Mouse (Mus musculus) spleen, adult 18-20 months (tissue): ENCODE data around the gene Lipt1.

ENCODE experiments used
- DNase-seq, 2 experiments: peaks; one replicate each; pipeline ENCODE4 v3.0.0; 2022; ENCODE audit warnings: mixed read lengths in 2 of 2

The Lipt1 gene

DNA sequence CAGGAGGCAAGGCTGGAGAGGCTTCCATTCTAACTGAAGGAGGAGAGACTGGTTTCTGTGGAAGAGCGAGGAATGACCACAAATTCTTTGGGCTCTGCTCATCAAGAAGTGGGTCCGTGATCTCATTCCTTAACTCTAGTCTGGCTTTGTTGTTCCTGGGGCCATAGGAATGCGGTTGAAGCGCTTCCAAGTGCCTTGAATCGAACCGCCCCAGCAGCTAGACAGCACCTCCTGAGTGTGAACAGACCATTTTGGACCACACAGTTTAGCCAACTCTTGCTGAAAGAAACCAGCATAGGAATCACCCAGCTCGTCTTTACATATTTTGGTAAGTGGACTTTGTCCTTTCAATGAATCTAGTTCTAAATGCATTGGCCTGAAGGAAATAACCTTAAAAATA, at the start of gene Lipt1:
TSS of gene Lipt1 (plus strand) at position 35 of the 400 bp plus-strand sequence.
- no peak for DNase-seq

DNA sequence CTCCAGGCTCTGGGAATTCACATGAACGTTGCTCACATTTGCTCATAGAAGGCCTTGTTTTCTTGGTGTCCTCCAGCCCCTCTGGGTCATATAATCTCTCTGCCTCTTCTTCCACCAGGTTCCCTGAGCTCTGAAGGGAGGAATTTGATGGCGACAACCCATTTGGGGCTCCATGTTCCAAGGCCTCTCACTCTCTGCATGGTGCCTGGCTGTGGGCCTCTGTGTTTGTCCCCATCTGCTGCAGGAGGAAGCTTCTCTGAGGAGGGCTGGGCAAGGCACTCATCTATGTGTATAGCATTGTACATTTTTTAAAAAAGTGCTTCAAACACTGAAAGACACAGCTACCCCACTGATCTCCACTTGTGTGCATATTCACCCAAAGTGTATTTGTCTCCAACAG, 39.9 kb upstream of the Lipt1 start:
- DNase-seq, result no peak

DNA sequence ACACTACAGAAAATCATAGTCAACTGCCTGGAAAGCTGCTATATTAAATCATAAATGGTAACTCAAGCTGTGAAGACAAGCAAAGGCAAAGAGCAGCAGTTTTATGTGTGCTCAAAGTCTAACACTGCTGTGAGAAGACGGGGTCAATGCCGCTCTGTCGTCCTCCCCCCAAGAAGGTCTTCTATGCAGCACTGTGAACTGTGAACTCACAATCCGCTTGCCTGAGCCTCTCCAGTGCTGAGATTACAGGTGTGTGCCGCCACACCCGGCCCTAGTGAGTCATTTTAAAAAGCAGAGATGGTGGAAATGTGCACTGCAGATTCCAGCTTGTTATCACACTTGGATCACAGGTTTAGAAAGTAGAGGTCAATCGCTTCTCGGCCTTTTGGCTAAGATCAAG, 24.7 kb upstream of the Lipt1 start:
- no peak for DNase-seq

DNA sequence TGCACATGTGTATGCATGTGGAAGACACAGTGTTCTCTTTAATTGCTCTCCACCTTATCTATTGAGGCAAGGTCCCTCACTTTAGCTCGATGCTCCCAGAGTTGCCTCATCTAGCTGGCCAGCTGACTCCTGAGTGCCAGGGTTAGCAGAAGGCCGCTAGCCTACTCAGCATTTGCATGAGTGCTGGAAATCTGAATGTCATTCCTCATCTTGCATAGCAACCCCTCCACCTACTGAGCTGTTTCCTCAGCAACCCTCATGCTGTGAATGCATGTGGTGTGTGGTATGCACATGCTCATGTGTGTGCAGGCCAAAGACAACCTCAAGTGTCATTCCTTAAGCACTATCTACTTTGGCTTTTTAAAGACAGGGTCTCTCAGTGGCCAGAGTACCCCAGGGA, 20.8 kb upstream of the Lipt1 start:
- DNase-seq, result no peak

DNA sequence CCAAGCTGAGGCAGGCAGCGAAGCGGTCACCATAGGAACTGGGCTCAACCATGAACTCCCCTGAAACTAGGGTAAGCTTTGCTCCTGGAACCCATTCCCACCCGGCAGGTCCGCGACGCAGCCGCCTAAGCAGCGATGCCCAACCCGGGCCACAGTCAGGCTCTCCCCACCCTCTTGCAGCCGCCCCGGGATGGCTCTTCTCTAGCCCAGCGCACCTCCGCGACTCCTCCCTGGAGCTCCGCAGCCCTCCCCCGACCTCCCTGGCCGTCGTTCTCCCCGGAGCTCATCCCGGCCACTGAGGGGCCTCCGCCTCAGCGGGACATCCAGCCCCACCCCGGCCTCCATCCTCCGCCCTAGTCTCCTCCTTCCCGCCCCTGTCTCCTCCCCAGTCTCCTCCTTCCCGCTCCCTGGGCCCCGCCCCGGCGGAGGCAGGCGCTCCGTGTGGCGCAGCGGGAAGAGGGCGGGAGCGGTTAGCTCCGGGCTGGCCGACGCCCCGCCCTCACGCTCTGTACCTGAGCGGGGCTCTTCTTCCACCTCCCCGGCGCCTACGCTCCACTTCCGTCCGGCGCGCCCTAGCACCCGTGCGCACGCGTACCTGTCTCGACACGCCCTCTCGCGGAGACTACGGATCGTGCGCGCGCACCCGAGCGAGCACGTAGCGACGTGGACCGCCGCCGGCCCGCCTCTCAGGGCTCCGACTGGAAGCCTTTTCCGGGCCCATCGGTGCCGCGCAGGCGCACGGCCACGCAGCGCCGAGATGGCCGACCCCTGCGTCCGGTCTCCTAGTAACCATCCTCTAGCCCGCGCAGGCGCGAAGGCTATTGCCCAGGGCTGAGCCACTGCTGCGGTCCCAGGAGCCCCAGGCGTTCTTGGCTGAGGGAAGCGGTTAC, 6.8 kb upstream of the Lipt1 start:
- DNase-seq, result peak; percentile 99 to 100

DNA sequence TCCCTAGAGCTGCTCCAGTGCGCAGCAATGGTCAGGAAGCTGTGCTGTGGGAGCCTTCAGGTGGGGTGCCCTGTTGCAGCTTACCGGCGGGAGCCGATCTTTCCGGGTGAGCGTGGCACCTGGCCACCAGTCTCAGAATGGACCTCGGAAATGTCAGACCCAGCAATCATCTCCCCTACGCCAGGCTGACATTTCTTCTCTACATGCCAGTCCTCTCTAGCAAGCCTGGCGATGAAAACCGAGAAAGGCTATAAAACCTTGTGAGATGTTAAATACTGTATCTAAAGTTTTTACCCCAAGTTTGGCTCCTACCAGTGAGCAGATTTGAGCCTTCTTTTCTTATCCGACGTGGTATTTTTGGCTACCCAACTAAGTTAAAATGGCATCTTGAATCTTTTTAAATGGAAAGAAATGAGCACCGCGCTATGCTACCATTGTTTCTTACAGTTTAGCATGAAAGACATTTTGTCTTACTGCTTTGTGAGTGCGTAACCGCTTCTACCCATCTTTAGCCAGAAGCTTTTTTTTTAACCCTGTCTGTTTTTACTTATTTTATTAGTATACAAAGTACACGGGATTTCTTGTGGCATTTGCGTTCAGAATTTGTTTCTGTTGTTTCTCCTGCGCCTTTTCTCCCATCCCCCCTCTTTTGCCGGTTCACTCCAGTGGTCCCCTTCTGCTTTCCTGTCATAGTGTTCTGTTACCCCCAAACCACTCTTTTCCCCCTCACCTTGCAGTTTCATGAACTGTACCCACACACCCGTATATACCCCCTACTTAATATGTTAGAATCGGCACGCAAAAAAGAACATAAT, 5.9 kb upstream of the Lipt1 start:
- DNase-seq, result no peak

DNA sequence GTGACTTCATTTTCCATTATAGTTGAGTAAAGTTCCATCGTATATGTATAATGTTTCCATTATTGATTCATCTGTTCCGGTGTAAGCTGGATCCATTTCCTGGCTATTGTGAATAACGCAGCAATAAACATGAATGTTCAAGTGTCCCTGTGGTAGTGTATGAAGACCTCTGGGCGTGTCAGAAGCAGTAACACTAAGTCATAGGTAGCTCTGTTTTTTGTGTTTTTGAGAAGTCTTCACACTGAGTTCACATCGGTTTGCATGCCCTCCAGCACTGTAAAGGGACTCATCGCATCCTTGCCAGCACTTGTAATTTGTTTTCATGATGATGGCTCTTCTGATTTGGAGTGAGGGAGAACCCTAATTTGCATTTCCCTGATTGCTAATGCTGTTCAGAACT, 5.3 kb upstream of the Lipt1 start, which contains the start of gene Tsga10:
TSS of gene Tsga10 (minus strand) at position 144 of the 400 bp plus-strand sequence.
- no peak for DNase-seq

DNA sequence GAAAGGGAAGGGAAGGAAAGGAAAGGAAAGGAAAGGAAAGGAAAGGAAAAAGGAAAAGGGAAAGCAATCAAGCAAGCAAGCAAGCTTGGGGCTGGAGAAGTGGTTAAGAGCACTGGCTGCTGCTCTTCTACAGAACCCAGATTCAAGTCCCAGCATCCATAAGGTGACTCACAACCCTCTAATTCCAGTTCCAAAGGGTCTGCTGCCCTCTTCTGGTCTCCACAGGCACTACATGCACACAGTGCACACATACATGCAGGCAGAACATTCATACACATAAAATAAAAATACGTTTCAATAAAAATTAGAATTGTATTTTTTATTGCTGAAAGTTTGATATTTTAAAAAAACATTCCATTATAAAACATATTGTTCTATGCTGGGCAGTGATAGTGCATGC, 4.5 kb upstream of the Lipt1 start:
- DNase-seq, result peak in 1 of 2 experiments; percentile 29

DNA sequence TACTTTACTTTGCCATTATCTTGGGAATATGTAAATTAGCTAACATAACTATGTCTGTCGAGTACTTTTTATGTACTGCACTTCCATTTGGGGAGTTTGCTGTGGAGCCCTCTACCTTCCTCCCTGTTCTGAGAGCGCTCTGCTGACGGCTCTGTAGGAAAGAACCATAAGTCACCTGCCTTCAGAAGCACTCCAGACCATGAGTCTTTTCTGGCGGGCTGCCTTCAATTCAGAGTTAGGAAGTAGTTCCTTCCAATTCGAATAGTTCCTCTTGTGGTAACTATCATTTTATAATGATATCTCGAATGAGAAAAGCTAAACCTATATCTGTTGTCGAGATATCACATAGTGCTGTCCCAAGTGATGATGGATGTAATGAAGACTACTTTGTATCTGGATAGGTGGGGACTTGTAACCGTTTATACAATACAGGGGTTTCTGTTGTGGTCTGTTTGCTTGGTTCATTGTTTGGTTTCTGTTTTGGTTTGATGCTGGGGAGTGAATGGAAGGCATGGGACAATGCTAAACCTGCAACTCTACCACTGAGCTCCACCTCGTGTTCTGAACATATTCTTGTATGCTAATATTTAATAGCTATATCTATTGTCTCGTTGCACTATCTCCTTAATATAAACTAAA, 3.7 kb upstream of the Lipt1 start:
- DNase-seq, result no peak

DNA sequence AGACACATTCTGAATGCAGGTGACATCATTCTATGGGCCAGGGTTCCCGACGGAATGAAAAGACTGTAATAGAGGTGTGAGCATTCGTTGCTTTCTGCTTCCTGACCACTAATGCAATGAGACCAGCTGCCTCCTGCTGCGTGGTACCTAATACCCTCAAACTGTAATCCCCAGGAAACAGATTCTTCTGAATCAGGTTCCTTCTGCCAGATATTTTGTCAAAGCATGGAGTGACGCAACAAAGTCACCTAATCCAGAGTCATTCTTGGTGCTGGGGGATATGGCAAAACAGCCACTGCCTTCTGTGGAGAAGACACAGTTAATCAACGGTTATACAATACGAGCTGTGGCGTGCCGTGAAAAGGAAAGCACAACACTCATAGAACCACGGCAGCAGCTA, 2.9 kb upstream of the Lipt1 start:
- DNase-seq, result no peak

DNA sequence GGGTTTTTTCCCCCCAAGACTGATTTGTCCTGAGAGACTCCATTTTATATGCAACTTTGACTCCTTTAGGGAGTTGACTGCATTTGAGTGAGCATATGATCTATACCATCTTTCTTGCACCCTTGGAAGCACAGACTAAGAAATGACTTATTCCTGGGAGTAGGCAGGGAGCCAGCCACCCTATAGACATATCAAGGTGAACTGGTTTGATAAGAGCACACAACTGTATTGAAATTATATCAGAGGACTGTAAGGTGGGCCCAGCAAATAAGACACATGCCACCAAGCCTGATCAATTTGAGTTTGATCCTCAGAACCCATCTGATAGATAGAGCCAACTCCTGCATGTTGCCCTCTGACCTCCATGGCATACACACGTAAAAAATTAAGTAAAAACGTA, 2.2 kb upstream of the Lipt1 start:
- DNase-seq, result no peak

DNA sequence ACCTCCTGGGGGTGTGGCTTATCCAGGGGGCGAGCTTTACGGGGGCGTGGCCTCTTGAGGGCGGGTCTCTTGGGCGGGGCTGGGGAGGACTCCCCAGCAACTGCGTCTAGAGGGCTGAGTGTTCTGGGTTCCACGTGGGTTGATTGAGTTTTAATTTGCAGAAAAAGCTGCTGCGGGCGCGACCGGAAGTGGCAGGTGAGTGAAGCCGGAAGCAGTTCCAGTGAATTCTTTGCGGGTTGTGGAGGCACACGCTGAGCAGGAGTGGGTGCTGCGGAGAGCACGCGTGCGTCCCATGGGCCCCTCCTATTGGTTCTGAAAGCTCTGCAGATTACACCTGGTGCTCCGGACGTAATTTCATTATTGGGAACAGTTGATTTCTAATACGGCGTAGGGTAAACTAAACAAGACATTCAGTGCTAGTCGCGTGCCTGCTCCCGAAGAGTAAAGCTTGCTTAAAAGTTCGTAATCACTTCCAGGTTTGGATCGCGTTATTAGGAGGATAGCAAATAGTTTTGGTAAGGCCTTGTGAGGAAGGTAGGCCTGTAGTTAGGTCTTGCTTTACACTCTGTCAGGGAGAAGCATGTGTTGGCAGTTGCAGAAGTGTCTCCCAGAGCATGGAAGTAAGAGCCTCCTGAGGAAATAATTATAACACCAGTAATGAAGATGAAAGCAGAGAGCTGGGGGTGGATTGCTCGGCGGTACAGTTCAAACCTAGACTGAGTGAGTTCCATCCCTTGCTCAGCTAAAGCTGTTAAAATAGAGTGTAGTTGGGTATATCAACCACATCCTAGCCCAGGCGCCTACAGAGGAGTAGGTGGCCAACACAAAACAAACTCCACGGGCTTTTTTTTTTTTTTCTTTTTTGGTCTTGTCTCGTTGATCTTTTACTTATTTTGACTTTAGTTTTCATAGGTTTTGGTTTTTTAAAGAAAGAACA, 861 bp downstream of the Lipt1 start:
- DNase-seq, result peak; percentile 72 to 81

DNA sequence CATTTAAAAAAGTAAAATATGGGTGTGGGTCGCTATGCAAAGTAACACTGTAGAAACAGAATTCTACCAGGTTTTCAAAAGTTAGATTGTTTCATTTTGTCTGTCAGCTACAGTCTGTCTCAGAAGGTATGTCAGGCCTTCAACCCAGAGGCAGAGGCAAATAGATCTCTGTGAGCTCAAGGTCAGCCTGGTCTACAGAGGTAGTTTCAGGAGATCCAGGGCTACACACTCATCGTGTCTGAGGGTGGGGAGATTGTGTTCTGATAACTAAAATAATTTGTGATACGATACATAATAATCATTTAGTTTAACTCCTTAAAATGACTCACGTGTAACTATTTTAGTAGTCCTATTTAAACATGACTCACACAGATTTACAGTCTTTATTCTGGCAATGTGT, 1.6 kb downstream of the Lipt1 start:
- no peak for DNase-seq

DNA sequence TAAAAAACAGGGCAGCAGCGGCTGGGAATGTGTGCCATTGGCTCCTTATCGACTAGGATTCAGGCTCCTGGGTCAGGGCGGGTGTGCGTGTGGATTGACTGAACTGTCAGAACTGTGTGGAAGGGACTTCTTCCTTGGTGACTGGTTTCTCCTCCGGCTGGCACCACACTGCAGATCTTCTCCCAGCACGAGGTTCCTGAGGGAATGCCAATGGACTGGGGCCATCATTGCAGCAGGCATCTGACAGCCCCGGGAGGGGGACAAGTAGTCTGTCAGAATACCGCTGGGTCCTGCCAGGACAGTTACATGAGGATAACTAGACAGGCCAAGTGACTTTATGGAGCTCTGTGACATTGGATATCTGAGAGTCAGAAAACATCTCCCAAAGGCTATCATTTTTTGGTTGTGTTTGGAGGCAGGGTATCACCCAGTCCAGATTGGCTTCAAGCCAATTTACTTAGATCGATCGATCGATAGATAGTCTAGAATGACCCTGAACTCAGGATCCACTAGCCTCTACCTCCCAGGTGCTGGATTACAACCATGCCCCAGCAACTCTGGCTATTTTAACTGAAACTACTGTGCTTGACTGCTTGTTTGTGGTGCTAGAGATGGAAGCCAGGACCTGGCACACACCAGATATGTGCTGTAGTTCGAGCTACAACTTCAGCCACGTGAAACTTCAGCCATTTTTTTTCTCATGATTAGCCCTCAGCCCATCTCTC, 6.4 kb downstream of the Lipt1 start:
- no peak for DNase-seq

DNA sequence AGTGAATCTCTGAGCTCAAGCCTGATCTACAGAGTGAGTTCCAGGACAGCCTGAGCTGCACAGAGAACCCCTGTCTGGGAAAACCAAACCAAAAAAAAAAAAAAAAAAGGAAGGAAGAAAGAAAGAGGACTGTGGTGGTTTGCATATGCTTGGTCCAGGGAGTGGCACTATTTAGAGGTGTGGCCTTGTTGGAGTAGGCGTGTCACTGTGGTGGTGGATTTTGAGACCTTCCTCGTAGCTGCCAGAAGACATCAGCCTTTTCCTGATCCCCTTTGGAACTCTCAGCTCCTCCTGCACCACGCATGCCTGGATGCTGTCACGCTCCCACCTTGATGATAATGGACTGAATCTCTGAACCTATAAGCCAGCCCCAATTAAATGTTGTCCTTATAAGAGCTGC, 11.9 kb downstream of the Lipt1 start:
- DNase-seq, result no peak

DNA sequence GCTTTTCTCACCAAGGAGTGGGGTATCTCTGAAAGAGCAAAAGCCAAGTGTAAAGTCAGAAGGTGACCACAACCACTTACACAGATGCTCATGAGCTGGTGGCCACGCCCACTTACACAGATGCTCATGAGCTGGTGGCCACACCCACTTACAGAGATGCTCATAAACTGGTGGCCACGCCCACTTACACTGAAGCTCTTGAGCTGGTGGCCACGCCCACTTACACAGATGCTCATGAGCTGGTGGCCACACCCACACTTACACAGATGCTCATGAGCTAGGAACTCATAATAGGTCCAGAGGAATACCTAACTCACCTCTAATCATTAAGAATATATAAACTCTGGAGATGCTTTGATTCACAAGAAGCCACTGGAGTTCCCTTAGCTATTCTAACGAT, 12.9 kb downstream of the Lipt1 start:
- no peak for DNase-seq

DNA sequence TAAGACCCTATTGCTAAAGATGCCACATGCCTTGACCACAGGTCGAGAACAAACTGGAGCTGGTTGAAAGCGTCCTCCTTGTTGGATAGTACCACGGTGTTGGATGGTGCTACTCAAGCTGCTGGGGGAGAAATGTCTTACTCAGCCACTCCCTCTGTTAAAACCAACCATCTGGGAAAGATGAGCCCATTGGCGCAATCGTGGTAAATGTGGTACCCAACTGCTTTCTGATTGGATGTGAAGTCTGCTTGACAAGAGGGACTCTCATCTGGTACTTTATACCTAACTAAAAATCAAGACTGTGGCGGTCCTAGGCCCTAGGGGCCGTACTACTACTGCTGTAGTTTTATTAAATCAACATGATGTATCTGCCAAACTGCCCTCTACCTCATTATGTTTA, 17.7 kb downstream of the Lipt1 start:
- DNase-seq, result no peak

DNA sequence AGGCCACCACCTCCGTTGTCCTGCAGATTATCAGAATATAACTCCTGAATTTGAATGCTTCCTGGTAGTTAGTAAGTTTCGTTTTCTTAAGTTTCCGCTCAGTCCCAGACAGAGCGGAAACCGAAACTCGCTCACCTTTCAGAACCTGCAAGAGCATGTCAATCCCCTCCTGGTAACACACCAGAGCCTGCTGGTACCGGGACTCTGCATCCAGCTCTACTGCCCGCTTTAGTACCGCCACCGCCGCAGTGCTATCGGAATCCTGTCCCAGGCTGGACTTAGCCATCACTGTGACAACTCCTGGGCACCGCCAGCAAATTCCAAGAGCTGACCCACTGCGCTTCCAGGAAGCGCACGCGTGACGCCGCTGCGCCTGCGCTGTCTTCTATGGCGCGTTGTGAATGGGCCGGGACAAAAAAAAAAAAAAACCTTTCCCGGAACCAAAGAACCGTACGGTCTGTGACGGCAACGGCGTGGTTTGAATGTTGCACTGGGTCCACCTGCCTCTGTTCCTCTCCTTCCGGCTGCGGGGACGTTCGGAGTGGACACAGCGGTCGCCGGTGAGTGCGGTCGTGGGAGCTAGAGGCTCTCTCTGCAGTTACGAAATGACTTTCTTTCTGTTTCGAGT, 18.6 kb downstream of the Lipt1 start, which contains the start of the genes Mitd1 and Mrpl30:
TSS of gene Mitd1 (minus strand) at position 387 of the 628 bp plus-strand sequence.
TSS of gene Mrpl30 (plus strand) at position 453 of the 628 bp plus-strand sequence.
- DNase-seq, result peak; percentile 74 to 86

DNA sequence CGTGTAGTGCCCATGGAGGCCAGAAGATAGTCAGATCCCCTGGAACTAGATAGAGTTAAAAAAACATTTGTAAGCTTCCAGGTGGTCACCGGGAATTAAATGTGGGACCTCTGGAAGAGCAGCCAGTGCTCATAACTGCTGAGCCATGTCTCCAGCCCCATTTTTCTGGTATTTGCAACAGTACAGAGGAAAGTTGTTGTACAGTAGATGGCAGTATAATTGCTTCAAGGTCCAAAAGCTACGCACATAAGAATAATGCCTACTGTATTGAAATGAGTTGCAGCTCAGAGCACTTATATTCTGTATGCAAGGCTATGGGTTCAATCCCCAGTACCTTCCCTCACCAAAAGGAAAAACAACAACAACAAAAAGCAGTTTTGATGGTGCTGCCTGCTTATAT, 19.9 kb downstream of the Lipt1 start:
- no peak for DNase-seq

DNA sequence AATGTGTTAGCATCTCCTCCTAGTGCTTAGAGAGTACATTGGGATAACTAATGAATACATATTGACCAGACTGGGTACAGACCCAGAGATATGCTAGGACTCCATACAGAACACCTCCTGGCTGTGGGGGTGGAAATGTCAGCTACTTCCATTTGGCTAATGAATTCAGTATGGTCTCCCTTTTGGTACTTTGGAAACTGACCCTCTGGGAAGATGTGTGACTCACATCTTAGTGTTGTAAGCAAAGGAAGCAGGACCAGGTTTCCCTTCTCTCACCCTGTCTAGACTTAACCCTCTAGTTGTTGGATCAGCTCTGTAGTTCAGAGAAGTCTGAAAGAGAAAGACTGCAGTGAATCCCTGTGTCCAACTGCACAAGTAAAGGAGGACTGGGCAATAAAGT, 23.1 kb downstream of the Lipt1 start:
- DNase-seq, result no peak

DNA sequence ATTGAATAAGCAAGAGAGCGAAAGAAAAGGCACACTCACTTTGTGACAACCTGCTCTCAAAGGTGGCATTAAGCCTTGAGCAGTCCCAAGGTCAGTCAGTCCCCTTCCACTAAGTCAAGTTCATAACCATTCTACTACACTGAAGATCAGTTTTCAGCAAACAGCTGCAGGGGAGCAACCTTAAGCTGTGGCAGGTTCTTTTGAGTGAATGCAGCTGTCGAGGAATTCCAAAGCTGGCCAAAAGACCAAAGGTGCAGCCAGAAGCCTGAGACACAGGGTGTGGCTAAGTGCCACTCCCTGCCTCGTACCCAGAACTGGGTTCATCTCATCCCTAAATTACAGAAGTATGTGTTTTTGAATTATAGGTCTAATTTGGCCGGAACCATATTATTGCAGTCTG, 28.3 kb downstream of the Lipt1 start:
- no peak for DNase-seq
